Mouse (Mus musculus) ES-E14 (cell line): Measurements from ENCODE around the gene Tpbgl.

Source experiments
- CHD2 ChIP-seq: IDR thresholded peaks from 2 replicates; pipeline ENCODE4 v1.6.1; 2014; ENCODE audit warnings: mild to moderate bottlenecking, low read depth, low read length, inconsistent platforms
- HCFC1 ChIP-seq: IDR thresholded peaks from 2 replicates; pipeline ENCODE4 v1.6.1; 2012; ENCODE audit warnings: low read length, inconsistent platforms, borderline replicate concordance; ENCODE audit not compliant: insufficient read depth
- MAFK ChIP-seq: IDR thresholded peaks from 2 replicates; pipeline ENCODE4 v1.6.1; 2014; ENCODE audit warnings: mild to moderate bottlenecking, low read depth, low read length, inconsistent platforms; ENCODE audit not compliant: insufficient read depth
- ZC3H11A ChIP-seq: IDR thresholded peaks from 2 replicates; pipeline ENCODE4 v1.6.1; 2012; ENCODE audit warnings: low read depth, mild to moderate bottlenecking, inconsistent platforms, low read length, borderline replicate concordance
- ZNF384 ChIP-seq: IDR thresholded peaks from 2 replicates; pipeline ENCODE4 v1.6.1; 2012; ENCODE audit warnings: low read depth, low read length, inconsistent platforms

- no peak for TF ChIP-seq ZNF384
- TF ChIP-seq CHD2, result no peak
- no peak for TF ChIP-seq MAFK
- no peak for TF ChIP-seq HCFC1
- TF ChIP-seq ZC3H11A, result no peak
These were observed 47.3 kb downstream of the Tpbgl start for GRCm38 (mm10) chr7:99579491-99580190.
